Mouse (Mus musculus) lung, postnatal 36 days (tissue): ENCODE data around the gene 4932429P05Rik.

Experiments used
- DNase-seq: peaks from one replicate; pipeline ENCODE4 v3.0.0; 2022; ENCODE audit warnings: mixed read lengths

Gene 4932429P05Rik

DNA sequence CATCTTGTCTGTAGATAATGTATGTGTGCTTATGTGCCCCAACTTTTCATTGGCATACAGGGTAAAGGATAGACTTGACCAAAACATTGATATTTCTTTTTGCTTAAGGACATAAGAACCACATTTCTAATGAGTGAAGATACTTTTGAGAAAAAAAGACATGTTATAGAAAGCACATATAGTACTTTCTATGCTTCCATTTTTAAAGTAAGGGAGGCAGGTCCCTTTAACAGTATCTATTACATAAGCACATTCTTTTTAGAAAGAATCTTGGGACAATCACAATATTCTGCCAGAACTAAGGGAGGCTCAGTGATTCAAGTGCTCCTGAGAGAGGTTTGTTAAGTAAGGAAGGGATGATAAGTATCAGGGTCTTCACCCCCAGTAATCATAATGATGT is at the start of gene 4932429P05Rik:
Gene 4932429P05Rik (plus strand): TSS at position 301 of the 400 bp plus-strand sequence.
- no peak for DNase-seq
